Mouse (Mus musculus): Measurements from ENCODE around the gene Il17rd. TPM values are rescaled to one million over a fixed set of nuclear protein-coding genes. Genes with fewer than 3 reads are reported as not detected.

Il17rd gene
- total RNA-seq, 2 experiments from 2014 or later = 0.11 TPM; not detected in 1

DNA sequence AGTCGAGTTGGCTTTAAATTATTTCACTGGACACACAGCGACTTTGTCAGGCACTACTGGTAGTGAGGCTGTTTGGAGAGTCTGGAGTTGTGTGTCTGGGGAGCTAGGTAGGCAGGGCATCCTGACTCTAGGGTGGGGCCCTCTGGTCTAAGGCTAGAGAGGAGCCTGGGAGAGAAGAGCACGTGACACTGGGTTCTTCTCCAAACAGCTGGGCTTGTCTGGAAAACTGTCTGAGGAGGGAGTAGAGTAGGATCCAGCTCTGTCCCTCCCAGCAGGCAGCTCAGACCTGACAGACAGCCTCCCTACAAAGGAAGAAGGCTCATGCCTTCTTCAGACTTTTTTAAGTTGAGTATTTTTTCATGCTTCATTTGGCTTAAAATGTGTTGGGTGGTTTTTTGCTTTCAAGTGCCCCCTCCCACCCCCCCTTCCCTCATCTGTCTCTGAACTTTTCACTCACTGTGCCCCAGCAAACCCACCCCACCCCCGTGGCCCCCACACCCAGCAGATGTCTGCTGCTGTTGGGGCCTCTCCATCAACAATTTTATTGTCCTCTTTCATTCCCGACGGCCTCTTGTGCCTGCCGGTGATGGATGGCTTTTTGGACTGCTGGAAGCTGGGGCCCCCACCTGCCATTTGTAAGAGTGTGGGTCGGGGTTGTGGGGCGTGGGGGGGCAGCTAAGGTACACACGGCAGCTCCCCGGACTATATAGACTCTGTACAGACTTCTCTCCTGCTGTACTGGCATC is 5.7 kb downstream of the Il17rd start:
- no peak for ATAC-seq (ENCODE audit: poor library complexity, severe bottlenecking)

DNA sequence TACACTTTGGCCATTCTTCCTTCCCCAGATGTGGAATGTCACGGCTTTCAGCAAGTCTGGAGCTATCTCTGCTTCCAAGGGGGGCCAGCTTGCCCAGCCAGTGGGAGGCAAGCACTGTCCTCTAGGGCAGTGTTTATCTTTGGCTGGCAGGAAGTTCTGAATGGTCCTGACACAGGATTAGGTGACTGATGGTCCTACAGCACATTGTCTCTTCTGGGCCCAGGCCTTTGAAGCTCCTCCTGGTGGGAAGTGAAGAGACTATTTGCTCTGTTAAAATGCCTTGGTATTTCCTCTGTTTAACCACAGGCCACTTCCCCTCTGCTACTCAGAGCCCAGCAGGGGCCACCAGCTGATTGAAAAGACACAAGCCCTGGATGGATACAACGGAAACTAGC is 6.2 kb downstream of the Il17rd start:
- ATAC-seq (ENCODE audit: poor library complexity, severe bottlenecking) = peak; percentile 85

DNA sequence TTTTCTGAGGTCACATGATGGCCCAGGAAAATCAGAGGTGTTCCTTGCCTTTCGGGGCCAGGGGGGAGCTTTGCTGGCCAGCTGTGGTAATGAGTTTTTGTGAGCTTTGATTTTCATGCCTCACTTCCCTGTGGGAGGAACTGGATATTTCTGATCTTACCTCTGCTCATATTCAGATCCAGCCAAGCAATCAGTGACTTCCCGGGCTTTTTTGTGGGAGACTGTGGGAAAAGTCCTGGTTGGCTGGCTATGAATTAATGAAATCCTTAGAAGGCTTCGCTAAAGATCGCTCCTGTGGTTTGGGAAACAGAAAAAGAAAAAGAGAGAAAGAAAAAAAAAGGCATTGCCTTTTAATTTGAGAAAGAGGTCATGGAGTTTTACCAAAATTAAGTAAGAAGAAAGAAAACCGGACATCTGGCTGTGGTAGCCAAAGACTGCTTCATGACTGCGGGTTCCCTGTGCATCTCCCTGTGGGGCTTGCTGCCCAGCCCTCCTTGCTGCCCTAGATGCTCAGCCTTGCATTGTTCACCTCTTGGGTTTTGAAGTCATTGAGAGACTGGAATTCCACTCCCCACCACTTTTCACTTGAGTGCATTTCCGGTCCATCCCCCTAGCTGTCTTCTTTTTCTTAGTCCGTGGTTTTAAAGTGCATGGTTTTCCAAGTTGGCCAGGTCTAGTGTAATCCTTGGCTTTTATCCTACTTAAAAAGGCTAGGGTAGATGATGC is 9.7 kb downstream of the Il17rd start:
- ATAC-seq (ENCODE audit: poor library complexity, severe bottlenecking) = no peak

DNA sequence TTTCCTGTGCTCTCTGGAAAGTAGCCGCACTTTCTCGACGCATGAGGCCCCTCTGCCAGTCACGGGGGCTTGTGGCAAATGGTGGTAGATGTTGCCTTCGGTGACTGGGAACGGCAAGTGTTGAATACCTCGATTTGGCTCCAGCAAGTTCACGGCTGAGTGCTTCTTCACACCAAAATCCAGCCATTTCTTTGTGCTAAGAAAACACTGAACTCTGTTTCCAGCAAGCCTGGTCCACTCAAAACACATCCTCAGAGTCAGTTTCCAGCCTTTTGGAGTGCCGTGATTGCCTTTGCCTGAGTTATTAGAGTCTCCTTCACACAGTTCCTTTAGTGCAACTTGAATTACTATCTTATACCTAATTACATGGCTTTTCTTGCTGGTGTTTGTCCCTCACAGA is 11.3 kb downstream of the Il17rd start:
- no peak for ATAC-seq (ENCODE audit: poor library complexity, severe bottlenecking)

DNA sequence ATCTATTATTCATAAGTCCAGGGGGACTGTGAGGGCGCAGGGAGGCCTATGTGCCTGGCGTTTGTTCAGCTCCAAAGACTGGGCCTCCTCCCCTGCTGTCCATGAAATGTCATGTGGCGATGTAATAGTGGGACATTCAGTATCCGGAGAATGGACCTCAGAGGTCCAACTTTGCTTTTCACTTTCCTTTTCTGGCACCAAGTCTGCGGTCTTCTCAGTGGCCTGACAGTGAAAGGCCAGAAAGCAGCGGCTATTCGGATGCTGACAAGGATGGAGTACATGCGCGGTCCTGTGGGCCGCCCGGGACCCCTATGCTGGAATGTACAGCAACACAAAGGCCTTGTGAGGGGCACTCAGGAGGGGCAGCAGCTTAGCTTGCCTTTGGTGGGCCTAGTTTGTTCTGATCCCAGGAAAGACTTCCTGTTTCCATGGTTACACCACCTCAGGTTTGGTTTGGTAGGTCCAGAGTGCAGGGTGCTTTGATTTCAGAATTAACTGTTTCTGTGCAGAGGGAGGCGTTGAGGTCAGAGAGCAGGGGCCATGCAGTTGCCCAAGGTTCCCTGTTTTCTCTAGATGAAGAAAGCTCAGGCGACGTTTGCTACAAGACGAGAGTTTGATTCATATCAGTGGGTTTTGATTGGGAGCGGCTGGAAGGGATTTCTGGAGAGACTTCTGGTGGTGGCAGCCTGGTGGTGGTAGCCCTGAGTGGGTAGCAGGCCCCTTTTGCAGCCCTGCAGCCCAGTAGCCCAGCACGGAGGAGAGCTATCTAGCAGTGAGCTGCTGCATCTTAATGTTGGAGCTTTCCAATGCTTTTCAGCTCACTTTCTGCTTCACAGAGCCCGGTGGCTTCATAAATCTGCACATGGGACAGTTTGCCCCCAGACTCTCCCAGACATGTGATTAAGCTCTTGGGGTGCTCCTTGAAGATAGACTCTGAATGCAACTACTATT is 12.1 kb downstream of the Il17rd start:
- ATAC-seq (ENCODE audit: poor library complexity, severe bottlenecking) = no peak

DNA sequence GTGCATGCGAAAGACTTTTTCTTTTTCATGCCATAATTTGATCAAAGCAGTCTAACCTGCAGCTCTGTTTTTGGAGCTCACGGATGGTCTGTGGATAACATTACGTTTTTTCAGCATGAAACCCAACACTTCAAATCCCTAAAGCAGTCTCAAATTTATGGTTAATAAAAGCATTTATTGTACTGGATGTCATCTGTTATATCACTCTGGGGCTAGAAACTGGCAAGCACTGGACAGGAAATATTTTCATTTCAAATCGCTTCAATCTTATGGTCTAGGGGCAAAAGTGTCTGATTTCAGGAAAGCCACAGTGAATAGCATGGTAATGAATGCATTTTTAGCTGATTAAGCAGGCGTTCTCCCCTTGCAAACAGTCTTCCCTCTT is 12.8 kb downstream of the Il17rd start:
- ATAC-seq (ENCODE audit: poor library complexity, severe bottlenecking) = no peak

DNA sequence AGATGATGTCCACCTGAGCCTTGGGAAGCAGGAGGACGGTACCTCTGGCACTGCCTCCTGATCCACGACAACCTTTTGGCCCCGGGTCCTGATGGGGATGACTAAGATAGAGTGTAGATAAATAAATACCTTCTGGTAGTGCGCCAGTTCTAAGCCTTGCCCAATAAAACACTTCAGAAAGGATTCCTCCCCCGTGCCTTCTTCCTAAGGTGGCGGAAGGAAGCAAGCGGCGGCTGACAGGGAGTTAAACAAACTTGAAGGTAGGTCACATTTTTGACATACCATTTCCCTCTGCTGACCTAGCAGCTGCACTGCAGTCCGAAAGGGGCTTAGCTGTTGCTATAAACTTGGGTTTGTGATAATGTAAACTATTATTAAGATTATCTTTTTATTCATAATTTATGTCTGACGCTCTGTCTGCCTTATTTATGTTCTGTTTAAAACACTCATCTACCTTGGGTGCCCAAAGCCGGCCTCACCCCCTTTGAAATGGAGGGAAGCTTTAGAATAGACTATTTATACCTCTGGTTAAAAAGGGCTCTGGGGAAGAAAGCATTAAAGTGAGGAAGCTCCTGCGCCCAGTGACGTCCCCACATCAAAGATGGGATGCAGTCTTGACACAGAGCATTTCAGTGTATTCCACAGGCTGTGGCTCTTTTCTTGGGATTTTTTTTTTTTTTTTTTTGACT is 19.9 kb downstream of the Il17rd start:
- ATAC-seq (ENCODE audit: poor library complexity, severe bottlenecking) = no peak

DNA sequence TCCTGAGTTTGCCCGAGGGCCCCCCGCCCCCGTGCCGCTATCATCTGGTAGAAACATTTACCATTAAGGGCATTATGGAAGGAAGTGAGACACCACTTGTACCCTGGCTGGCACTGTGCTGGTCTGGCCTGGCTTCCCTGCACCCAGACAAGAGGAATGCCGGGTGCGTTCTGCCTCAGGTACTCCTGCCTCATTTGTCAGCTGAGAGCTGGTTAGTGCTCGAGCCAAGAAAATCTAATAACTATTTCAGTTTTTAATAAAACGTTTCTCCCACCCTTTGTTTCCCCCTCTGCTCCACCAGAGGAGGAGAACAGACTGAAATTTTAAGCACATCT is 20.4 kb downstream of the Il17rd start:
- no peak for ATAC-seq (ENCODE audit: poor library complexity, severe bottlenecking)

DNA sequence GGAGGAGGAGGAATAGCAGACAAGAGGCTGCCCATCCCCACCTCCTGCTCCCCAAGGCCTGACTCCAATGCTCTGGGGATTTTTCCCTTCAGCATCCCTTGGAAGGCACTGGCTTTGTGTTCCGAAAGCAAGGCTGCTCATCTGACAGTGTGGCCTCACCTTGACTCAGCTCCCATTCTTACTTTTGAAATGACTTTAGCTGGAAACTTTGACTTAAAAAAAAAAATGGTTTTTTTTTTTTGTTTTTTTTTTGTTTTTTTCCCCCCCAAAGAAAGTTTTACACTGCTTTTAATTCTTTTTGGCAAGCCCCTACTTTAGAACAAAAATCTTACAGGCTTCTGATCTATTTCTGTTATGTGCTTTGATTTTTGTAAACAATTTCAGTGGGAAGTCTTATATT is 24.6 kb downstream of the Il17rd start:
- ATAC-seq (ENCODE audit: poor library complexity, severe bottlenecking) = no peak

DNA sequence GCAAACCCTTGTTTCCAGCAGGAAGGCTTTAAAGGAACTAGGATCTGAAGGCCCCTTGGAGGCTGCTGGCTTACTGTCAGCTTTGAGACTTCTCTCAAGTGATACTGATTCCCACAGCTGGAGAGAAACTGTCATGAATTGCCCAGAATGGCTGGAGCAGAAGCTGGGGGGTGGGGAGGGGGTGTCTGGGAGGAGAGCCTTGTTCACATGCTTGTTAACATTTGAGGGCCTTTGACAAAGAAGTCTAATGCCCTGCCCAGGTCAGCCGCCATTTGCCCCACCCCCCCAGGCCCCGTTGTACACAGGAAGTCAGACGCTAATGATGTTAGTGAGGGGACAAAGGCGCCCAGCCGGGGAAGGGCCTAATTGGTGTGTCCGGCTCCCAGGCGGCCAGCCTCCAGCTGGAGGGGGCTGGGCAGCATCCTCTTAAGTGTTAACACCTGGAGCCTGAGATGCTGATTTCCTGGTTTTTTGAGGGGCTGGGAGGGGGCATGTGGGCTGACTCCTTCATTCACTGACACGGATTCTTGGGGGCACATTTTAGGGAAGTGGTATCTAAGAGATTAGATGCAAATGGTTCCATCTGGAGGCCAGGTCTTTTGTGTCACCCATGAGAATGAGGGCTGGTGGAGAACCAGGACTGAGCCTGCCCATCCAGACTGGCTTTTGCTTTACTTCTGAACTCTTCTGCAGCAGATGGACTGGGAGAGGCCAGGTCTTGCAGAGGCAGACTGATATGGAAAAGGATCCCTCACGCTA is 27.6 kb downstream of the Il17rd start:
- ATAC-seq (ENCODE audit: poor library complexity, severe bottlenecking) = no peak

DNA sequence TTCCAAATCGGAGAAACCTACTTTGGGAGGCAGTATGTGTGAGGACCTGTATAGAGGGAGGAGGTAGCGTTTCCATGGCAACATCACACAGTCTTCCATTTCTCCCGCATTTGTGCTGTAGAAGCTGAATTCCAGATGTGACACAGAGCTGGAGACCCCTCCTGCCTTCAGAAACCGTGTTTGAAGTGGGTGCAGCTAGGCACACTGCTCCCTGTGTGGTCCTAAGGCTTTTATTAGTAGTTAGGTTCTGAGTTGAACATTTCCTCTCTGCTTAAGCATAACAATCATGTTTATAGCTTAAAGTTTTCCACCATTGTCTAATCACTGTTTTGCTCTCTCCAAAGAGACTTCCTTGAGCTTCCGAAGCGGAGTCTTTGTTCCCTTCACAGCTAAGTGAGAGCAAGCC is 29.1 kb downstream of the Il17rd start:
- ATAC-seq (ENCODE audit: poor library complexity, severe bottlenecking) = no peak

DNA sequence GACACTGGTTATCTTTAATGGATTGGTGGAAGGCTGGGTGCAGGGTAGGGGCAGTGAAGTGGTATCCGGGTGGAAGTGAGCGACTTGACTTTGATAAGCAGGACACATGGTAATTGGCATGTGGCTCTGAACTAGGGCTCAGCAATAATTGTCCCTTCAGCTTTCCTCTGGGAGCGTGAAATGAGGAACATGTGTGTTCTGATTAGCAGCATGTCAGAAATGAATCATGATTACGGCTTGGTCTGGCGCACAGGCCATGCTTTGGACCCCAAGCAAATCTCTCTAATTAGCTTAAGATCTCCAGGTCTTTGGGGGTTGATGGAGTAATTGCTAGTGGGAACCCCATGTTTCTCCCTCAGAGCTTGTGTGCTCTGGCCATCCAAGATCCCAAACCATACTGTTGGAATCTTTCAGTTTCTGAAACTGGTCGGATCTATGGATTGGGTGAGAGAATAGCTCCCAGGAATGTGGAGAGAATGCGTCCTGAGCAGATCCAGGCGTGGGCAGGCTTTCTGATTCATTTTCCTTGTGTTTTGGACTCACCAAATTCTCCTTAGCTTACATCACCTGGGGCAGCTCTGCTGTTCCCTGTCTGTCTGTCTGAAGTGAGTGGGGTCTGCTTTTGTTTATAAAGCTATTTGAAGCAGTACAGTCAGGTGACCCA is 30.8 kb downstream of the Il17rd start:
- no peak for ATAC-seq (ENCODE audit: poor library complexity, severe bottlenecking)

DNA sequence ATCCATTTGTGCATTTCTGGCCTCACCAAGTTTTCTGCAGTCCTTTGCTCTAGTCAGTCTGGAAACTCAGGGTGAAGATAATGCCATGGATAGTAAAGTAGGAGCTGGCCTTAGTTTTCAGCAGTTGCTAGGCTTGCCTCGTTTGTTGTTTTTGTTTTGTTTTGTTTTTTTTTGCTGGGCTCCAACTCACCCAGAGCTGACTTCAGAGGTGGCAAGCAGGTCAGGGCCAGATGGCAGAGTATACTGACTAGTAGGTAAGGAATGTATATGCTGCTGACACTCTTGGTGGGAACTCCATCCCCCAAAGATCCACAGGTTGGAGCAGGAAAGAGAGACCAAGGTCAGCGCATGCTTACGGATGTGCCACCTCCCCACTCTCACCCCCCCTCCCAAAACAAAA is 31.4 kb downstream of the Il17rd start:
- ATAC-seq (ENCODE audit: poor library complexity, severe bottlenecking) = no peak

DNA sequence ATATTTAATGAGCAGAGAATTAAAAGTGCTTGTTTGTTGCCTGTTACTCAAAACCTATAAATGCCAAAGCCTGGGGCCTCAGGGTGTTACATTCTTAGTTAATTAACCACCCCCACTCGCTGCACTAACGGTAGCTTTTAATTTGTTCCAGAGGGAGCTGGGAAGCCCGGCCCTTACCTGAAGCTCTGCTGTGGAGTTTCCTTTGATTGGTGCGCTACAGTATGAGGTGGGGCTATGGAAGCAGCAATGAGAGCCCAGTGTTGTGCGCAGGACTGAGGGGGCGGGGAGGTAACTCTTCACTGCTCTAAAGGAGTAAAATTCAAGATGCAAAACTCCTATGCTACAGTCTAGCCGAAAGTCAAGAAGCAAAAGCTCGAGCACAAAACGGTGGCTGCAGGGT is 32.0 kb downstream of the Il17rd start:
- no peak for ATAC-seq (ENCODE audit: poor library complexity, severe bottlenecking)

DNA sequence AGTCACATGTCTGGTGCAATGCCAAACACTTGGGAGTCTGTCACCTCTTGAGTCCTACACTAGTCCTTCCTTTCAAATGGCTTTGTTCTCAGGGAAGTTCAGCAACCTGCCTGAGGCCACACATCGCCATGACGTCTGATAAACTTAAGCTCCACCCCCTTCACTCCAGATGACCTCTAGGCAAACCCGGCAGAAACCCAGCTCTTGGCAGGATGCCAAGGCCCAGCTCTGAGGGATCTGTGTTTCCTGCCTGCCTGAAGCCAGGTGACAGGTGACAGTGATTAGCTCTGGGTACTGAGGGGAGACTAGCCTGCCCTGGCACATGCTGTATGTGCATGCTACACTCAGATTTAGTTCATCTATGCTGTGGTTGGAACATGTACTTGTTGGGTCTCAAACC is 33.2 kb downstream of the Il17rd start:
- no peak for ATAC-seq (ENCODE audit: poor library complexity, severe bottlenecking)

DNA sequence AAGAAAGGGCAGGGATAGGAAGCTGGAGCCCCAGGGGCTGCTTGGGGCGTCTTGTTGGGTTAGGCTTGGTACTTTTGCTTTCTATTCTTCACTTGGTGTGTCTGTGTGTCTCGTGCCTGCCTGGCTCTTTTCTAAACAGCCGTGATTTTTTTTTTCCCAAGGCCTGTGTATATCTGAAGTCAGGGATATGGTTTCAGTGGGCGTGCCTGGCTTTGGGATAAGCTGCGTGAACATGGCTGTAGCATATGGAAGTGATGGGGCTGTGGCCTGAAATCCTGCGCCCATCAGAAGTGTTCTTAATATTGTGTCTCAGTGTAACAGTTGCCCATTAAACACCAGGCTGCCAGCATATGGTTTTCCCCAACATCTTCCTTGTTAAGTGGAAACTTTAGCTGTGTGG is 36.3 kb downstream of the Il17rd start:
- no peak for ATAC-seq (ENCODE audit: poor library complexity, severe bottlenecking)

DNA sequence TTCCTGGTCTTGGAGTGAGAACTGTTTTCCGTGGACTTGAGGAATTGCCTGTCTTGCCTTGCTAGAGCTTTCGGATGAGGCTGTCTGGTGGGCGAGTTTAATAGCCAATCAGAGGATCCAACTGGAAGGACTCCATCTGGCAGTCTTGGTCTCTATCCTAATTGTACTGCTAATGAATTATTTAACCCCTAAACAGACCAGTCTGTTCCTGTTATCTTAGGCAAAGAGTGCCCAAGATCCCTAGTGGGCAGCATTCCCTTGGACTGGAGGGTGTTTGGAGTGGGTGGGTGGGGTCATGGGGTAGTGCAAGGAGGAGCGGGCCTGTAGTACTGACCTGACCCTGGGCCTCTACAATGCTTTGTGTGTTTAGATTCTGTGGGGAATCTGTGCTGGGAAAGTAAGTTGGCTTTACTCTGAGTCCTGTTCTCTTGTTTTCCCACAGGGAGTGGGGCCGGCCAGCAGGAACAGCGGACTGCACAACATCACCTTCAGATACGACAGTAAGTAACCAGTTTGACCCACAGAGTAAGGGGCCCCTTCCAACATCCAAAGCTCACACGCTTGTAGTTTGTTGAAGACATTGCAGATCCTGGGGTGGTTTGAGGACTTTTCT is 37.3 kb downstream of the Il17rd start:
- ATAC-seq (ENCODE audit: poor library complexity, severe bottlenecking) = no peak

DNA sequence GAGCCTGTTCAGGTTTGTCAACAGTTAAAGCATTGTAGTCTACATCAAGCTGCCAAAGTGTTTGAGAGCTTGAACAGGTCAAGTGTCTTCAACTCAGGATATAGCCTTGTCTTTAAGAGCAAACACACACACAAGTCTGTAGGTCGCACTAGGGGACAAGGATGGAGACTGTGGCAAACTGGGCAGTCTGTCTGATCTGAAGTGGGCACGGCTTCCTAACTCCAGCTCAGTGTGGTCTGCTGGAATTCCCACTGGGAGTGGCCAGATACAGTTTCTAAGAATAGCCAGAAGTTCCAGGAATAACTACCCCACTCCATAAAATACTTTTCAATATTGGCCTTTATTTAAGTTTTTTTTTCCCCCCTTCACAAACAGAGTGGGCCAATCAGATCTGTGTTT is 37.8 kb downstream of the Il17rd start:
- no peak for ATAC-seq (ENCODE audit: poor library complexity, severe bottlenecking)

DNA sequence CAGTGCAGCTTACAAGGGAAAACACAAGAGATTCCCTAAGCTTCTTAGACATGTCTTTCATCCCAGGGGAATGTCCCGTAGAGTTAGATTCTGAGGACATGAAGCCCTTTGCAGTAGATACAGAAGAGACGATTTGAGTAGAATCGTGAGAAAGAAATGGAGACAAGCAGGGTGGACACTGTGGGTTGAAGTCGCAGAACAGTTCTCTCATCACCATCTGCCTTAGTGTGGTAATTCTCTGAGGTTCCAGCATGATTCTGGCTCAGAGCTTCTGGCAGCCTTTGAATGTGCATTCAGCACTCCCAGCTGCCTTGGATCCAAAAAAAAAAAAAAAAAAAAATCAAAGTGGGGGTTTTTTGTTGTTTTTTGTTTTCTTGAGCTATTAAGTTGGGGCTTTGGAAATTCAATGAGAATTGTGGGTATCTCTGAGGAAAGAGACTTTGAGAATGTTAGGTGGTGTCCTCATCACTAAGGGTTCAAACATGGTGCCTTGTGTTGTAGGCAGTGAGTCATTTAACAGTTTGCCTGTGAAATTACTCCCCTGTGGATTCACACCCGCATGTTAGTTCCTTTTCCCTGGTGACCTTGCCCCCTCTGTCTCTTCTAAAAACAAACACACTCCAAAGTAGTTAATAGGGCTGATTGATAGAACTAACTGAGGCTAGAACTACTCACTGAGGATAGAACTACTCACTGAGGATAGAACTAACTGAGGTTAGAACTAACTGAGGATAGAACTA is 43.0 kb downstream of the Il17rd start:
- no peak for ATAC-seq (ENCODE audit: poor library complexity, severe bottlenecking)
